Mouse (Mus musculus): ENCODE measurements around the gene Foxe1. TPM values are rescaled to one million over a fixed set of nuclear protein-coding genes. Genes with fewer than 3 reads are reported as not detected.

Foxe1 gene
- total and polyA plus RNA-seq, 3 experiments: 0.04 TPM; not detected in 2

GRCm38 (mm10) chr4:46359539-46360253 is 16.3 kb downstream of the Foxe1 start:
- no peaks in the 10 kb centered on the region for H3K9me3 ChIP-seq (replicated peaks; ENCODE audit: insufficient read depth, low read length)
- DNase-seq (ENCODE audit: low read depth, low spot score): peak; percentile 37
- no peak overlapping the region for H3K27ac ChIP-seq (ENCODE audit: control insufficient read depth, low read depth, low read length)
- TF ChIP-seq MAZ (IDR thresholded peaks at IDR 0.05; ENCODE audit: low read depth, low read length): no peak
- TF ChIP-seq USF1 (IDR thresholded peaks at IDR 0.05; ENCODE audit: low read depth, low read length): peak; percentile 29; the same call in 1 of the 2 replicates
- 0 out of 2 replicates have a peak, but pooled peaks have one; percentile 16 for TF ChIP-seq ETS1 (IDR thresholded peaks at IDR 0.05; ENCODE audit: low read depth, low read length)
- H3K36me3 ChIP-seq (ENCODE audit: control insufficient read depth in 1 of 2, insufficient read depth in 2 of 2, low read length in 2 of 2): no peaks in the 10 kb centered on the region
- H3K9ac ChIP-seq (ENCODE audit: control insufficient read depth, low read depth, low read length, poor library complexity, severe bottlenecking): no peak overlapping the region
- no peaks in the 10 kb centered on the region for H3K4me1 ChIP-seq (ENCODE audit: control insufficient read depth in 1 of 2, insufficient read depth in 2 of 2, low read length in 2 of 2)
- peaks cover 1 to 4% of the 10 kb centered on the region in 2 experiments; a peak in 1 of 4 replicates for H3K27me3 ChIP-seq (ENCODE audit: control insufficient read depth in 1 of 2, insufficient read depth in 2 of 2, low read length in 2 of 2)
- H3K4me3 ChIP-seq (ENCODE audit: control insufficient read depth in 1 of 2, insufficient read depth in 1 of 2, low read depth in 2 of 2, low read length in 2 of 2): no peak overlapping the region
- H3K79me2 ChIP-seq (ENCODE audit: control insufficient read depth, insufficient read depth, low read length, poor library complexity): no peaks in the 10 kb centered on the region

- Histone ChIP-seq H3K79me2 (ENCODE audit: control insufficient read depth, insufficient read depth, low read length, poor library complexity) (no peaks in the 10 kb centered on the region), H3K36me3 (ENCODE audit: control insufficient read depth in 1 of 2, insufficient read depth in 2 of 2, low read length in 2 of 2) (no peaks in the 10 kb centered on the region), H3K4me3 (ENCODE audit: control insufficient read depth in 1 of 2, insufficient read depth in 1 of 2, low read depth in 2 of 2, low read length in 2 of 2) (no peak overlapping the region), H3K27me3 (ENCODE audit: control insufficient read depth in 1 of 2, insufficient read depth in 2 of 2, low read length in 2 of 2) (peaks cover 6% of the 10 kb centered on the region in 2 experiments; a peak in 2 of 4 replicates), H3K9me3 (replicated peaks; ENCODE audit: insufficient read depth, low read length) (no peaks in the 10 kb centered on the region), H3K9ac (ENCODE audit: control insufficient read depth, low read depth, low read length, poor library complexity, severe bottlenecking) (no peak overlapping the region), H3K27ac (ENCODE audit: control insufficient read depth, low read depth, low read length) (no peak overlapping the region), H3K4me1 (ENCODE audit: control insufficient read depth in 1 of 2, insufficient read depth in 2 of 2, low read length in 2 of 2) (no peaks in the 10 kb centered on the region)
- no peak for TF ChIP-seq MEF2A (IDR thresholded peaks at IDR 0.05; ENCODE audit: extremely low read depth, insufficient replicate concordance, low read depth, low read length, poor library complexity, severe bottlenecking)
- TF ChIP-seq MAZ (IDR thresholded peaks at IDR 0.05; ENCODE audit: low read depth, low read length): no peak
- no peak for TF ChIP-seq POLR2A (IDR thresholded peaks at IDR 0.05; ENCODE audit: control insufficient read depth in 1 of 2, insufficient read depth in 1 of 2, low read depth in 1 of 2, low read length in 2 of 2, poor library complexity in 1 of 2)
- TF ChIP-seq E2F4 (IDR thresholded peaks at IDR 0.05; ENCODE audit: borderline replicate concordance, low read depth, low read length): no peak
- TF ChIP-seq NELFE (IDR thresholded peaks at IDR 0.05; ENCODE audit: low read depth, low read length): no peak
- TF ChIP-seq TAL1 (IDR thresholded peaks at IDR 0.05; ENCODE audit: low read length): no peak
- TF ChIP-seq NRF1 (IDR thresholded peaks at IDR 0.05; ENCODE audit: insufficient read depth, low read depth, low read length, poor library complexity, severe bottlenecking): no peak
- TF ChIP-seq TCF12 (IDR thresholded peaks at IDR 0.05; ENCODE audit: low read depth, low read length): no peak
- TF ChIP-seq SMC3 (IDR thresholded peaks at IDR 0.05; ENCODE audit: low read depth, low read length): no peak
- TF ChIP-seq MAFK (IDR thresholded peaks at IDR 0.05; ENCODE audit: borderline replicate concordance, low read depth, low read length): no peak
- TF ChIP-seq MYC (IDR thresholded peaks at IDR 0.05; ENCODE audit: low read depth, low read length): no peak
- no peak for TF ChIP-seq JUND (IDR thresholded peaks at IDR 0.05; ENCODE audit: low read depth, low read length)
- TF ChIP-seq POLR2AphosphoS5 (IDR thresholded peaks at IDR 0.05; ENCODE audit: borderline replicate concordance, low read depth, low read length): no peak
- no peak for TF ChIP-seq CHD1 (IDR thresholded peaks at IDR 0.05; ENCODE audit: low read depth, low read length)
- TF ChIP-seq MXI1 (IDR thresholded peaks at IDR 0.05; ENCODE audit: low read depth, low read length): no peak
- TF ChIP-seq GATA1 (IDR thresholded peaks at IDR 0.05; ENCODE audit: low read depth, low read length): no peak
- TF ChIP-seq BHLHE40 (IDR thresholded peaks at IDR 0.05; ENCODE audit: borderline replicate concordance, low read depth, low read length): no peak
- TF ChIP-seq UBTF (IDR thresholded peaks at IDR 0.05; ENCODE audit: borderline replicate concordance, insufficient read depth, low read depth, low read length): no peak
- no peak for TF ChIP-seq RCOR1 (IDR thresholded peaks at IDR 0.05; ENCODE audit: low read depth, low read length)
- DNase-seq (ENCODE audit: low read depth, low spot score): no peak
Observed at GRCm38 (mm10) chr4:46361258-46361657, 17.8 kb downstream of the Foxe1 start.

Data from MEL (cell line).